Mouse (Mus musculus) liver, postnatal 0 days (tissue): ENCODE results near the gene Iqcf1. TPM values are rescaled to one million over a fixed set of nuclear protein-coding genes. Genes with fewer than 3 reads are reported as not detected.

Experiments
- ATAC-seq: fragments of 200-750 bp; cut with Nextera tagmentation; 2 replicates; pipeline ENCODE4 v1.8.0; 2017; ENCODE audit warnings: mild to moderate bottlenecking, moderate library complexity
- DNase-seq: peaks from one replicate; pipeline ENCODE4 v3.0.0-alpha.2; 2016
- H3K27ac ChIP-seq: fragments of 300-500 bp; sonication (generic); 2 replicates; pipeline ENCODE4 v1.5.1; 2014; ENCODE audit warnings: antibody characterized with exemption, moderate library complexity, mild to moderate bottlenecking, low read depth
- H3K27me3 ChIP-seq: fragments of 300-500 bp; sonication (generic); 2 replicates; pipeline ENCODE4 v1.6.1; 2014; ENCODE audit warnings: low read length, control low read depth, mixed read lengths; ENCODE audit not compliant: insufficient read depth
- H3K36me3 ChIP-seq: fragments of 300-500 bp; sonication (generic); replicated peaks from 2 replicates; pipeline ENCODE4 v1.6.1; 2014; ENCODE audit warnings: mild to moderate bottlenecking, control low read depth, low read length, moderate library complexity, mixed read lengths; ENCODE audit not compliant: insufficient read depth
- H3K4me1 ChIP-seq: fragments of 300-500 bp; sonication (generic); 2 replicates; pipeline ENCODE4 v1.6.1; 2014; ENCODE audit warnings: antibody characterized with exemption, mild to moderate bottlenecking, control low read depth; ENCODE audit not compliant: insufficient read depth
- H3K4me2 ChIP-seq: fragments of 300-500 bp; sonication (generic); 2 replicates; pipeline ENCODE4 v1.6.1; 2014; ENCODE audit warnings: low read depth, mild to moderate bottlenecking, low read length, moderate library complexity, mixed read lengths
- H3K4me3 ChIP-seq: fragments of 300-500 bp; sonication (generic); 2 replicates; pipeline ENCODE4 v1.5.1; 2014; ENCODE audit warnings: low read depth, low read length
- H3K9ac ChIP-seq: fragments of 300-500 bp; sonication (generic); replicated peaks from 2 replicates; pipeline ENCODE4 v1.6.1; 2014; ENCODE audit warnings: mild to moderate bottlenecking, moderate library complexity
- H3K9me3 ChIP-seq: fragments of 300-500 bp; sonication (generic); 2 replicates; pipeline ENCODE4 v1.6.1; 2016; ENCODE audit warnings: mild to moderate bottlenecking, control low read depth, low read length, mixed read lengths
- CTCF ChIP-seq: sonication (generic); IDR thresholded peaks from 2 replicates; pipeline ENCODE4 v1.5.1; 2016; ENCODE audit warnings: antibody characterized with exemption, low read depth
- EP300 ChIP-seq: IDR thresholded peaks from 2 replicates; pipeline ENCODE4 v1.6.1; 2016; ENCODE audit warnings: antibody characterized with exemption, low read depth, mild to moderate bottlenecking
- WGBS: fragments of 180-500 bp; shearing (Covaris S2); extraction: QIAGEN DNeasy Blood & Tissue Kit; methylation state at CpG from one replicate; pipeline ENCODE4 v1.1.7; 2014; ENCODE audit not compliant: insufficient replicate concordance; 5-methylcytosine and 5-hydroxymethylcytosine counted together
- polyA plus RNA-seq: library from polyadenylated mRNA; unstranded; fragments of >200 nt; fragmentation: Nextera tagmentation; extraction: Ambion mirVana; gene quantifications from 2 replicates; pipeline ENCODE4 v1.2.1, GENCODE M21; 2015

Iqcf1 gene
- polyA plus RNA-seq, 1 experiment from 2014 or later = not detected

- DNase-seq = no peak
- H3K27me3 ChIP-seq = peaks cover 9% of the 10 kb centered on the region; the same call in 1 of the 2 replicates
- H3K36me3 ChIP-seq = no peaks in the 10 kb centered on the region
- no peaks in the 10 kb centered on the region for H3K9me3 ChIP-seq
- WGBS = 79% methylated on average over 5 of the region's 5 CpGs
- no peak for ATAC-seq
- H3K4me2 ChIP-seq = no peak overlapping the region
- H3K27ac ChIP-seq = no peak overlapping the region
- no peak overlapping the region for H3K9ac ChIP-seq
- peaks cover 9% of the 10 kb centered on the region for H3K4me1 ChIP-seq
- TF ChIP-seq CTCF (no peak), EP300 (no peak)
- no peak overlapping the region for H3K4me3 ChIP-seq
Measured at GRCm38 (mm10) chr9:106457920-106458319, 41.8 kb upstream of the Iqcf1 start.

GRCm38 (mm10) chr9:106459946-106460345 is 39.8 kb upstream of the Iqcf1 start:
- Histone ChIP-seq H3K27me3 (peaks cover 10% of the 10 kb centered on the region), H3K4me1 (0 out of 2 replicates have a peak, but pooled peaks cover 4% of the 10 kb centered on the region), H3K9me3 (no peaks in the 10 kb centered on the region), H3K4me2 (no peak overlapping the region), H3K36me3 (no peaks in the 10 kb centered on the region), H3K9ac (no peak overlapping the region), H3K4me3 (no peak overlapping the region), H3K27ac (no peak overlapping the region)
- WGBS = 80% methylated on average over 15 of the region's 15 CpGs
- TF ChIP-seq EP300 (no peak), CTCF (no peak)
- ATAC-seq (no peak), DNase-seq (no peak)

GRCm38 (mm10) chr9:106460401-106461025 is 39.3 kb upstream of the Iqcf1 start:
- 84% methylated on average over 18 of the region's 18 CpGs for WGBS
- H3K27me3 ChIP-seq = peaks cover 16% of the 10 kb centered on the region
- no peak overlapping the region for H3K27ac ChIP-seq
- TF ChIP-seq CTCF = no peak
- no peak for TF ChIP-seq EP300
- 0 out of 2 replicates have a peak, but pooled peaks cover 8% of the 10 kb centered on the region for H3K4me1 ChIP-seq
- H3K36me3 ChIP-seq = no peaks in the 10 kb centered on the region
- no peaks in the 10 kb centered on the region for H3K9me3 ChIP-seq
- no peak overlapping the region for H3K9ac ChIP-seq
- H3K4me2 ChIP-seq = no peak overlapping the region
- DNase-seq (no peak), ATAC-seq (no peak)
- H3K4me3 ChIP-seq = no peak overlapping the region

- no peak overlapping the region for H3K9ac ChIP-seq
- DNase-seq (no peak), ATAC-seq (no peak)
- H3K4me1 ChIP-seq = 0 out of 2 replicates have a peak, but pooled peaks cover 9% of the 10 kb centered on the region
- no peaks in the 10 kb centered on the region for H3K9me3 ChIP-seq
- H3K27me3 ChIP-seq = peaks cover 21% of the 10 kb centered on the region
- no peak overlapping the region for H3K27ac ChIP-seq
- no peaks in the 10 kb centered on the region for H3K36me3 ChIP-seq
- no peak overlapping the region for H3K4me2 ChIP-seq
- 84% methylated on average over 9 of the region's 9 CpGs for WGBS
- no peak overlapping the region for H3K4me3 ChIP-seq
- TF ChIP-seq EP300 = no peak
- no peak for TF ChIP-seq CTCF
Measured at GRCm38 (mm10) chr9:106461026-106461415, 38.7 kb upstream of the Iqcf1 start.

GRCm38 (mm10) chr9:106461641-106462429 is 37.9 kb upstream of the Iqcf1 start:
- no peak for ATAC-seq
- WGBS = 85% methylated on average over 16 of the region's 16 CpGs
- Histone ChIP-seq H3K36me3 (no peaks in the 10 kb centered on the region), H3K4me1 (0 out of 2 replicates have a peak, but pooled peaks cover 9% of the 10 kb centered on the region), H3K9ac (no peak overlapping the region), H3K27me3 (peaks cover 24% of the 10 kb centered on the region), H3K4me3 (no peak overlapping the region), H3K4me2 (no peak overlapping the region), H3K9me3 (no peaks in the 10 kb centered on the region), H3K27ac (no peak overlapping the region)
- DNase-seq = no peak
- no peak for TF ChIP-seq EP300
- TF ChIP-seq CTCF = no peak

- Histone ChIP-seq H3K4me2 (no peak overlapping the region), H3K27me3 (peaks cover 24% of the 10 kb centered on the region), H3K9ac (no peak overlapping the region), H3K27ac (no peak overlapping the region), H3K36me3 (no peaks in the 10 kb centered on the region), H3K4me3 (no peak overlapping the region), H3K9me3 (no peaks in the 10 kb centered on the region), H3K4me1 (0 out of 2 replicates have a peak, but pooled peaks cover 9% of the 10 kb centered on the region)
- WGBS = 90% methylated on average over 12 of the region's 12 CpGs
- ATAC-seq (no peak), DNase-seq (no peak)
- TF ChIP-seq EP300 (no peak), CTCF (no peak)
Measured at GRCm38 (mm10) chr9:106462430-106462800, 37.4 kb upstream of the Iqcf1 start.
